Mouse (Mus musculus) yolk sac, embryonic 10.5 days (tissue): ENCODE data around the gene Vapa.
"Not testable (repeated sequence)": the region's sequence is repeated elsewhere in the genome, so short reads cannot be mapped to it uniquely, and the experiment has no call there.

Source experiments
- DNase-seq: peaks from one replicate; pipeline ENCODE4 v3.0.0-alpha.2; 2017; ENCODE audit warnings: low spot score

The Vapa gene

GRCm38 (mm10) chr17:65563345-65563744 lies 50.0 kb downstream of the Vapa start:
- no peak for DNase-seq

GRCm38 (mm10) chr17:65562761-65563160 lies 50.6 kb downstream of the Vapa start:
- DNase-seq: peak; percentile 31

GRCm38 (mm10) chr17:65561361-65562015 lies 51.9 kb downstream of the Vapa start:
- DNase-seq: no peak

GRCm38 (mm10) chr17:65559273-65559672 lies 54.1 kb downstream of the Vapa start:
- no peak for DNase-seq

GRCm38 (mm10) chr17:65558788-65559187 lies 54.6 kb downstream of the Vapa start:
- no peak for DNase-seq

GRCm38 (mm10) chr17:65558217-65558616 lies 55.1 kb downstream of the Vapa start:
- peak; percentile 53 for DNase-seq

GRCm38 (mm10) chr17:65557212-65557611 lies 56.1 kb downstream of the Vapa start:
- DNase-seq: no peak

- no peak for DNase-seq
Observed at GRCm38 (mm10) chr17:65556798-65557197, 56.6 kb downstream of the Vapa start.

- DNase-seq: no peak
Observed at GRCm38 (mm10) chr17:65552426-65552997, 60.8 kb downstream of the Vapa start.

GRCm38 (mm10) chr17:65550357-65550756 lies 63.0 kb downstream of the Vapa start:
- DNase-seq: no peak

- DNase-seq: no peak
Observed at GRCm38 (mm10) chr17:65548698-65549365, 64.5 kb downstream of the Vapa start.

- DNase-seq: not testable (repeated sequence)
Observed at GRCm38 (mm10) chr17:65546221-65546620, 67.1 kb downstream of the Vapa start.

GRCm38 (mm10) chr17:65540441-65541272 lies 72.7 kb downstream of the Vapa start, which contains the start of gene Tmem232:
Tmem232 (minus strand) TSS chr17:65540782.
- no peak for DNase-seq

GRCm38 (mm10) chr17:65536156-65536555 lies 77.2 kb downstream of the Vapa start:
- DNase-seq: no peak

GRCm38 (mm10) chr17:65532381-65532780 lies 81.0 kb downstream of the Vapa start:
- not testable (repeated sequence) for DNase-seq
